Mouse (Mus musculus): ENCODE results near the gene Gm8271. TPM values are rescaled to one million over a fixed set of nuclear protein-coding genes. Genes with fewer than 3 reads are reported as not detected.
"Not testable (repeated sequence)": the region's sequence is repeated elsewhere in the genome, so short reads cannot be mapped to it uniquely, and the experiment has no call there.

Gene Gm8271
- not detected in 2 replicates for polyA plus RNA-seq (2015; fragmentation: Nextera tagmentation; extraction: Ambion mirVana)

GRCm38 (mm10) chr14:5185493-5185892 is at the start of gene Gm8271:
Gm8271 (plus strand) TSS chr14:5185793.
- H3K36me3 ChIP-seq (replicated peaks); H3K4me2 ChIP-seq; ATAC-seq (replicated peaks); H3K27me3 ChIP-seq (replicated peaks); H3K9ac ChIP-seq; H3K9me3 ChIP-seq; H3K4me3 ChIP-seq; H3K27ac ChIP-seq; H3K4me1 ChIP-seq: not testable (repeated sequence)
- no CpG with 5 or more reads among the region's 3 CpGs for WGBS

- H3K4me1 ChIP-seq; H3K27ac ChIP-seq; H3K27me3 ChIP-seq (replicated peaks); ATAC-seq (replicated peaks); H3K9me3 ChIP-seq; H3K4me2 ChIP-seq; H3K36me3 ChIP-seq (replicated peaks); H3K9ac ChIP-seq; H3K4me3 ChIP-seq: not testable (repeated sequence)
- no CpG with 5 or more reads among the region's 1 CpGs for WGBS
Observed at GRCm38 (mm10) chr14:5164235-5164634, 21.4 kb upstream of the Gm8271 start, which contains the start of gene Gm3317. Gm3317 (plus strand) TSS chr14:5164535.

Other genes starting within 250 kb of the Gm8271 start
- gene Gm8297, start 201.9 kb upstream of the Gm8271 start, polyA plus RNA-seq (2015; fragmentation: Nextera tagmentation; extraction: Ambion mirVana) = not detected in 2 replicates
- gene Gm3298, start 169.9 kb upstream of the Gm8271 start, polyA plus RNA-seq (2015; fragmentation: Nextera tagmentation; extraction: Ambion mirVana) = 1.0 TPM in 1 of 2 replicates, not detected in the other
- gene 4930555G01Rik, start 135.2 kb upstream of the Gm8271 start, polyA plus RNA-seq (2015; fragmentation: Nextera tagmentation; extraction: Ambion mirVana) = not detected in 2 replicates
- 10.7 and 12.0 TPM in 2 replicates for gene Gm8281, start 114.8 kb upstream of the Gm8271 start, polyA plus RNA-seq (2015; fragmentation: Nextera tagmentation; extraction: Ambion mirVana)
- not detected in 2 replicates for gene Gm8279, start 54.3 kb upstream of the Gm8271 start, polyA plus RNA-seq (2015; fragmentation: Nextera tagmentation; extraction: Ambion mirVana)
- not detected in 2 replicates for gene Gm3317, start 21.3 kb upstream of the Gm8271 start, polyA plus RNA-seq (2015; fragmentation: Nextera tagmentation; extraction: Ambion mirVana)
- 0.19 TPM in 1 of 2 replicates, not detected in the other for gene Gm3526, start 74.8 kb downstream of the Gm8271 start, polyA plus RNA-seq (2015; fragmentation: Nextera tagmentation; extraction: Ambion mirVana)
- gene Gm3542, start 149.1 kb downstream of the Gm8271 start, polyA plus RNA-seq (2015; fragmentation: Nextera tagmentation; extraction: Ambion mirVana) = not detected in 2 replicates
- gene Gm3500, start 203.3 kb downstream of the Gm8271 start, polyA plus RNA-seq (2015; fragmentation: Nextera tagmentation; extraction: Ambion mirVana) = 0.86 and 2.0 TPM in 2 replicates

Data from midbrain, embryonic 15.5 days (tissue).